Mouse (Mus musculus) CD4-positive, CD25-positive, alpha-beta regulatory T cell, adult 2 months (primary cell): Measurements from ENCODE around the gene Adam8.

ENCODE experiments used
- DNase-seq: peaks from one replicate; pipeline ENCODE4 v3.0.0-alpha.2; 2012; ENCODE audit warnings: low read depth, low spot score

Adam8 gene

GRCm38 (mm10) chr7:139992406-139992805, at the start of gene Adam8:
TSS of gene Adam8 (minus strand) at chr7:139992562.
- peak; percentile 65 for DNase-seq

GRCm38 (mm10) chr7:140037171-140037555, 44.8 kb upstream of the Adam8 start:
- DNase-seq = no peak

- peak; percentile 89 for DNase-seq
Observed at GRCm38 (mm10) chr7:140036281-140037170, 44.2 kb upstream of the Adam8 start, which contains the start of the genes Zfp511 and Tubgcp2. TSS of gene Zfp511 (plus strand) at chr7:140036391. TSS of gene Tubgcp2 (minus strand) at chr7:140036669.

GRCm38 (mm10) chr7:140035456-140035855, 43.1 kb upstream of the Adam8 start:
- DNase-seq = no peak

GRCm38 (mm10) chr7:140033386-140033785, 41.0 kb upstream of the Adam8 start:
- no peak for DNase-seq

- no peak for DNase-seq
Observed at GRCm38 (mm10) chr7:140032366-140032765, 40.0 kb upstream of the Adam8 start.

GRCm38 (mm10) chr7:140031771-140032170, 39.4 kb upstream of the Adam8 start:
- DNase-seq = no peak

GRCm38 (mm10) chr7:140011336-140011735, 19.0 kb upstream of the Adam8 start:
- no peak for DNase-seq

- DNase-seq = no peak
Observed at GRCm38 (mm10) chr7:140007781-140008180, 15.4 kb upstream of the Adam8 start.

GRCm38 (mm10) chr7:140006861-140007611, 14.7 kb upstream of the Adam8 start:
- no peak for DNase-seq

- no peak for DNase-seq
Observed at GRCm38 (mm10) chr7:140004666-140005065, 12.3 kb upstream of the Adam8 start.

GRCm38 (mm10) chr7:140001086-140001740, 8.9 kb upstream of the Adam8 start:
- no peak for DNase-seq

GRCm38 (mm10) chr7:139998691-139999350, 6.5 kb upstream of the Adam8 start:
- no peak for DNase-seq

- peak; percentile 89 for DNase-seq
Observed at GRCm38 (mm10) chr7:139994676-139995075, 2.3 kb upstream of the Adam8 start.

- DNase-seq = no peak
Observed at GRCm38 (mm10) chr7:139994202-139994601, 1.8 kb upstream of the Adam8 start.

GRCm38 (mm10) chr7:139993532-139993931, 1.2 kb upstream of the Adam8 start:
- no peak for DNase-seq

- DNase-seq = no peak
Observed at GRCm38 (mm10) chr7:139990864-139991394, 1.4 kb downstream of the Adam8 start.

GRCm38 (mm10) chr7:139988272-139988671, 4.1 kb downstream of the Adam8 start:
- no peak for DNase-seq

GRCm38 (mm10) chr7:139984505-139984904, 7.9 kb downstream of the Adam8 start:
- no peak for DNase-seq

- no peak for DNase-seq
Observed at GRCm38 (mm10) chr7:139982058-139982457, 10.3 kb downstream of the Adam8 start.

GRCm38 (mm10) chr7:139980778-139981177, 11.6 kb downstream of the Adam8 start:
- no peak for DNase-seq
